Mouse (Mus musculus) adrenal gland, postnatal 10 days (tissue): ENCODE measurements around the gene Pdss1. TPM values are rescaled to one million over a fixed set of nuclear protein-coding genes. Genes with fewer than 3 reads are reported as not detected.
"Not testable (repeated sequence)": the region's sequence is repeated elsewhere in the genome, so short reads cannot be mapped to it uniquely, and the experiment has no call there.

Experiments used
- DNase-seq: peaks from one replicate; pipeline ENCODE4 v3.0.0; 2021; ENCODE audit warnings: mixed read lengths
- long read RNA-seq, 2 experiments: library from polyadenylated mRNA; stranded (forward); transcript quantifications; one replicate each; pipeline ENCODE4 v2.0.0; 2021
- total RNA-seq, 2 experiments: library from RNA; stranded (reverse); gene quantifications; 2 replicates each; pipeline ENCODE4 v1.2.3; 2021

Pdss1 gene
- total RNA-seq: 10 to 100 TPM; 17.8 to 22.0 TPM
- long read RNA-seq, experiment 1, transcript Pdss1-201 (11 exons, 1,642 nt): major isoform, 23 of 29 reads
- long read RNA-seq, experiment 1, partial matches to known transcripts: 1 of 29 reads
- long read RNA-seq, experiment 1, other reads (novel, unspliced or antisense): 3 of 29 reads
- long read RNA-seq, experiment 2, transcript Pdss1-201 (11 exons, 1,642 nt): major isoform, 10 of 13 reads
- long read RNA-seq, experiment 2, partial matches to known transcripts: 1 of 13 reads
- long read RNA-seq, experiment 2, other reads (novel, unspliced or antisense): 2 of 13 reads

DNA sequence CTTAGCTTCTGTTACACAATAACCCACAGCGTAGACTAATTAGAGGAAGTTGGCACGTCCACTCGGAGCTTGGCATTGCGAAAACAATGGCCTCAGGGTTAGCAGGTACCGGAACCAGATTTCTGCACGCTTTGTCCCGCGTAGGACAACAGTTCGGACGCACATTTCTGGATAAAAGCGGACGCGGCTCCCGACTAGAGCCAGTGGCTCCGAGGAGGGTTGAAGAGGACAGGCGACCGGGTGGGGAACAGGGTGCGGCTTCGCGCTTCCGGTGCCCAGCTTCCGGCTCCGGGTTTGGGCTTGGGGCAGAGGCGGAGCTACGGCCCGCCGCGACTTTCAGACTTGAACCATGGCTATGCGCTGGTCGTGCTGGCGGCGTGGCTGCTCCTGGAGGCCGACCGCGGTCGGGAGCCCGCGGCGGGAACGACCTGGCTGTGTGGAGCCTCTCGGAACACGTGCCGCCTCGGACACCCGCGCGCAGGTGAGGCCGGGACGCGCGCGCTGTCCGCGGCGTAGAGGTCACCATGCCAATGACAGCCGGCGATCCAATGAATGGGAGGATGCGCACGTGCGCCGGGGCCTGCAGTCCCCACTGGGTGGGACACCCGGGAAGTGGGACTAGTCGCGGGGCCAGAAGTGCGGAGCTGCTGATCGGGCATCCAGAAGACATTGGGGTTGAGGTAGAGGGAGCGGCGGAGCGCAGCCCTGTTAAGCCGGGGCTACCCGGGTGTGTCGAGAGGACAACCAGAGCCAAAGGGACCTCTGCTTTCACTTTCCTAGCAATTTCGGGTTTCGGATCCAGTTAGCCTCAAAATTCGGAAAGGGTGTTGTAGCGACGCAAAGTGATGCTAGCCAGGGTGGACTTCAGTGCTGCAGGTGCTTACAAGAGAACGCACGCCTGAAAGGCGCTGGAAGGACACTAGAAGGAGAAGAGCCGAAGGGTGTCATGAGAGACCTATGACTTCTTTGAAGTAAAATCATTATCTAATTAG is at the start of gene Pdss1:
Gene Pdss1, plus strand, starts transcription at position 241 of the 992 bp plus-strand sequence.
- DNase-seq: peak; percentile 94

DNA sequence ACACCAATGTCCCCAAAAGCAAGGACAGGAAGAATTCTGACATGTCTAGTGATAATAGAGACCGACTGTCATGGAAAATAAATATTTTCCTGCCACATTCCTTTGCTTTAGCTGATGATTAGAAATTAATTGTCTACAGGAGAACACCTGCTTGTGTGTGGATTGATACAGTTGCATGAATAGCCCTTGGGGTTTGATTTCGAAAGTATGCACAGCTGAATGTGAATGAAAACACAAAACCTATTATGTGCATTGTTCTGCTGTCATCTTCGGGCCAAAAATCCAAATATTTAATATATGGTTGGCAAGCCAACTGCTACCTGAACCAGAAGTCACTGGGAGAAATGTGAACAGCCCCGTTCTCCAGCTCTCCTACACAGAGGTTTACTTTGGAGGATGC is 43.4 kb upstream of the Pdss1 start:
- DNase-seq: no peak

DNA sequence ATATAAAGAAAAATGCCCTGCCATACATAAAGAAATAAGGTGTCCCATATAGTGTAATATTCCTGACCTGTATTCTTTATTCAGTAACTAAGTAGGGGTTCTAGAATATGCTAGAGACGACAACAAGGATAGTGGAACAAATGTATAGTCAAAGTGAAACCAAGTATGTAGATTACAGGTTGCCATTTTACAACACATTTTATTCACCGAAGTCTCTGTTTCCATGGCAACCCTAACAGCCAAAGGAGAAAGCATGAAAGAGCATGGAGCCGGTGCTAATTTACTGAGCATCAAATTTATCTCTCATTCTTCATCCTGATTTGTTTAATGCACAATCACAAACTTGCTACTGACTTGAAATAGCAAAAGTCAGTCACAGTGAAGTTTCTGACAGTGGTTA is 37.8 kb upstream of the Pdss1 start:
- no peak for DNase-seq

DNA sequence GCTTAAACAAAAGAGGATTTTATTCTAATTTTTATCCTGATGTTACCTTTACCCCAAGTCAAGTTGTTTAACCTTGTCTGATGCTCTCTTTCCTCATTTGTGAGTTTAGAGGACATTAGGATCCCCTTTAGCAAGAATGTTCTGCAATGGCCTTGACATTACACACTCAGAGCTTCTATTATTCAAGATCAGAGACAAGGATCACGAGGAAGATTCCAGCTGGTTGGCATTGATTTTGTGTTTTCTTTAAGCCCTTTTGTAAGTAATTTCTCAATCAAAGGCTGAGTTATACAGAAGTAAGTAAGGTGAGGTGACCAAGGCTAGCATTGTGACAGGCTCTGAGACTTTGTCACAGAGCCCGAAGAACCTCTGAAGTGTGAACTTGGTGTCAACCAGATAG is 33.1 kb upstream of the Pdss1 start:
- no peak for DNase-seq

DNA sequence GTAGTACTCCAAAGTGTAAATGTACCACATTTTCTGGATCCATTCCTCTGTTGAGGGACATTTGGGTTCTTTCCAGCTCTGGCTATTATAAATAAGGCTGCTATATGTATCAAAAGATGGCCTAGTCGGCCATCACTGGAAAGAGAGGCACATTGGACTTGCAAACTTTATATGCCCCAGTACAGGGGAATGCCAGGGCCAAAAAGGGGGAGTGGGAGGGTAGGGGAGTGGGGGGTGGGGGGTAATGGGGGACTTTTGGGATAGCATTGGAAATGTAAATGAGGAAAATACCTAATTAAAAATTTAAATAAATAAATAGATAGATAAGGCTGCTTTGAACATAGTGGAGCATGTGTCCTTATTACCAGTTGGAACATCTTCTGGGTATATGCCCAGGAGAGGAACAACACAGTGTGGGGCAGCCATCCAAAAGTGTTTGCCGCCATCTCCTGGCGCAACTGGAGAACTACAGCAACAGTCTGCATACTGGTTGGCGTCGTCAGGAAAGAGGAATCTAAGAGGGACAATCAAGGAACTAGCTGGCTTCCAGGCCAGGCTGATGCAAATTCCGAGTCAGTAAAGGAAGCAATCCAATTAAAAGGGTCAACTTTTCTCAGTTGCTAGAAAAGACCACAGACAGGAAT is 30.8 kb upstream of the Pdss1 start:
- DNase-seq: peak; percentile 81

DNA sequence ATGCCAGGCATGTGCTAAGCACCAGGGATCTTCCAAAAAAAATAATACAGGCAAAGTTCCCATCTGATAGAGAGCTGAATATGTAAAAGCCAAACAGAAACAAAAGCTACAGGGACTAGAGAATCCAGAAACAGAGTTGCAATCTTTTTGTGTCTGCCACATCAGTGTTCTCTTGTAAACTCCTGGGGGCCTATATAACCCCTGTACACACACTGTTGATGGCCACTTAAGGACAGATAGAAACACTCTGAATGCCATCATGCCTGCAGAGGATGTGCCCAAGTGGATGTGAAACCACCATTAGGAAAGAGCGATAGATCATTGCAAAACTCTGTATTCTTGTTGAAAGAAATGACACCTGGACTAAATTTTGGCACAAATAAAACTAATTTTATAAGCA is 29.5 kb upstream of the Pdss1 start:
- no peak for DNase-seq

DNA sequence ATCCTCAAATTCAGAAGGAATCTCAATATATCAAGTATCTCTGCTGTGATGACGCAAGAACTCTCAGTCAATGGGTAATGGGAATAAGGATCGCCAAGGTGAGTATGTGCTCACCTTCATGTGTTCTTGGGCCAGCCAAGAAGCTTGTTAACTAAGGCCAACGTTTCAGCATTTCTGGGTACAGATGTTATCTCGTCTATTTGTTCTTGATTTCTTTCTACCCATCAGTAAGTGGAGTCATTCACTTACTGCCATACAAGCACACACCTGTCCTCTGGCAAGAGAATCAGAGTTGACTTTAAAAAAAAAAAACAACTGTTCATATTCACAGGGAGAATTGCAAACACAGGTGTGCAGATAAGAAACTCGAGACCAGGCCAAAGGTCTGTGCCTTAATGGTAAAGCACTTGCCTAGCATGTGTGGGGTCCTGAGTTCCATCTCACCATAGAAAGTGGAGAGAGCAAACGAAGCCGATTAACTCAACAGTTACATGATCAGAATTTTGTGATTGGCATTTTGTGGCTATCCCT is 28.4 kb upstream of the Pdss1 start:
- no peak for DNase-seq

DNA sequence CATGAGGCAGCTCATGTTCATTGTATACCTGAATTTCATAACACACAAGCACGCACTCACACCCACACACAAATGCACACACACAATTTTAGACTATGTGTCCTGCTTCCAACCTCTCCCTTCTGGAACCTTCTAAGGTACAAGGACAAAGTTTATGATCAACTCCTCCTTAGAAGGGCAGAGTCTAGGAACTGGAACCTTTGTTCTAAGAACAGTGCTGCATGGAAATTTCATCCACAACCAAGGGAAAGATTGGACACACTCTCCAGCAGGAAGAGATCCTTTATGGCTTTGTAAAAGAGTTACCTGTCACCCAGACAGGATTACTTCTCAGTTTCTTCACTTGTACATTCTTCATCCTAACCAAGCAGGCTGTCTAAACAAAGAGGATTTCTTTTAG is 22.2 kb upstream of the Pdss1 start:
- DNase-seq: no peak

DNA sequence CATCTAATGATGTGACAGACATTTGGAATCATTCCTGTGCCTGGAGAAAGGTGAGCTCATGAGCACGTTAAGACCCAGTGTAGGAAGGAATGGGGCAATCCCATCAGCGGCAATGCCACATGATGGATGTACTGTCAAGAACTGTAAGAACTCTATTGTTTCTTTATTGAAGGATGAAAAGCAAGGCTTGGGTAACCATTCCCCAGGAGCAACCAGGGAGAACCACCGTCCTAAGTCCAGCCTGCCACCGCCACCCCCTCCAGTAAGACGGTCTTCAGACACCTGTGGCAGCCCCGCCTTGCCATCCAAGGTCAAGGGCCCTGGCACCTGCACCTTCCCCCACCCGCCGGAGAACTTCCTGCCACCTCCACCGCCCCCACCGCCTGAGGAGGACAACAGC is 20.7 kb upstream of the Pdss1 start:
- DNase-seq: no peak

DNA sequence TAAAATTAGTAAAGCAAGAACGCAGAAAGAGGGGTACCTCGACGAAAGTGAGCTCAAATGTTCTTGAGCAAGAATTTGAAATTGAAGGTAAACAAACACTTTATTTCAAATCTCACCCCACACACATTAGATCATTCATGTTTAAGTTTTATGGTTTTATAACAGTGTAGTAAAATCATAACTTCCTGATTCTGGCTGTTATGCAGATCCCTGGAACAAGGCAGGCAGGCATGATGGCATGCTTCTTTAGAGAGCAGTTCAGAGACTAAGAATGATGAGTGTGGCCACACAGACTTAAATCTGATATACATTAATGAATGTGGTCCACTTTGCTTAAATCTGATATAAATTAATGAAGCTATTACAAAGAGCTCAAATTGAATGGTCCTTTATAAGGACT is 18.7 kb upstream of the Pdss1 start:
- no peak for DNase-seq

DNA sequence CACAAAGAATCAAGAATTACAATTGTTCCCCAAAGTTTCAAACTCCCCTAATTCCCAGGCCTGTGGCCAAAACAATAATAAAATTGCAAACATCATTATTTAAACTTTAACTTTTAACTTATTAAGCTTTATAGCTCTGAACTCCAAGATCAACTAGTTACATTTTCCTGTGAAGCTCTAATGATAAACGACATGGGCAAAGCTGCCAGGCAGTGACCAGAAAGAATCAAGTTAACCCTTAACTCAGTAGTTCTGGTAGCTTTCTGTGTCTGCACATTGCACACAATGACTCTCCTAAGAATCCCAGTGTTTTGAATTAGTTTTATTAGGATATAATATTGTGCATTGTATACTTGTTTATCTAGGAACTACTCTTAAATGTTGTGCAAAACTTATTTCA is 16.5 kb upstream of the Pdss1 start:
- DNase-seq: no peak

DNA sequence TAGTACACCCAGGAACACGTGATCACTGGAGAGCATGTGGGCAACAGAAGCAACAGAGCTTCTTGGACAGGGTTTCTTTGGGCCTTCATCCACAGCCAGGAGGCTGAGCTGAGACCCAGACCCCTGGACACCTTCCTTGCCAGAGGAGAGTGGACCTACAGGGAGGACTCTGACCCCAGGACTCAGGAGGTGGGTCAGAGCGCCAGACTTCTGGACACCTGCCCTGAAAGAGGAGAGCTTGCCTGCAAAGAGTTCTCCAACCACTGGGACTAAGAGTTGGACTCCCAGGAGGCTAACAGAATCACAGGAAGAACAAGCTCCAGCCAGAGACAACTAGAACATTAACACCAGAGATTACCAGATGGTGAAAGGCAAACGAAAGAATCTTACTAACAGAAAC is 14.6 kb upstream of the Pdss1 start:
- DNase-seq: not testable (repeated sequence)

DNA sequence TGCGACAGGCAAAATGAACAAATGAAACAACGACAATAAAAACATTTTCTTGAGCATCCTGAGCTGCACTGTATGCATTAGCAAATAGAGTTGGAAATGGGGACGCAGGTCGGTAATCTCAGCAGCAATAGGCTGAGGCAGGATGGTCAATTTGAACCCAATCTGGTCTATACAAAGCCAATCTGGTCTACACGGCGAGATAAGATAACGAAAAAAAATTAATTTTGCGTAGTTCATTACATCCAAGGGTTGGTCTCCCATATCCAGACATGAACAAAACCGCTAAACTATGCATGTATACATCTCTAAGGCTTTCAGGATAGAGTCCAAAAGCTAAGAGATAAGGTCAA is 415 bp upstream of the Pdss1 start:
- DNase-seq: peak; percentile 4

DNA sequence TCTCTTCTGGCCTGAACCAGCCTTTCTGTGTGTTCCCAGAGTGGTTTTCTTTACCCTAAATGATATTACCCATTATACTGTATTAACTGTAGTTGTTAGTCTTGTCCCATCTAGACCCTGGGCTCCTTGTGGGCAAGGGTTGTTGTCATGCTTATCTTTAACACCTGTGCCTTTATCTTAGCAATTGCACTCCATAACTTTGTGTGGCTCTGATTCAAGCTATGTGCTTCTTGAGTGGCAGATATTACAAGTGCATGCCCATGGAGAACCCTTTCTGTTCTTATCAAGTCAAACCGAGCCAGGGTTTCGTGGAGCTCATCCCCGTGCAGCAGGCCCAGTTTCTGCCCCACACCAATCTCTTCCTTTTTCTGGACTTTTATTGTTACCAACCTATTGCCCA is 8.6 kb downstream of the Pdss1 start:
- DNase-seq: no peak

DNA sequence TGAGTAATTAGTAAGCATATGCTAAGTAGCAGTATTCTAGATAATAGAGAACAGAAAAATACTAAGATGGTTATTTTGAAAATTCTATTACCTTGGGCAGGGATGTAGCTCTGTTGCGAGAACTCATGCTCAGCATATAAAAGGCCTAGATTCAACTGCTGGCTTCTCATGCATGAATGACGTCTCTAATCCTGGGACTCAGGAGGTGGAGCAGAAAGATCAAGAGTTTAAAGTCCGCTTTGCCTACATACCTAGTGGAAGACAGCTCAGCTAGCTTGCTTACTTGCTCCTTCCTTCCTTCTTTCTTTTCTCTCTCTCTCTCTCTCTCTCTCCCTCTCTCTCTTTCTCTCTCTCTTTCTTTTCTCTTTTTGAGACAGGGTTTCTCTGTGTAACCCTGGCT is 19.1 kb downstream of the Pdss1 start:
- DNase-seq: no peak

DNA sequence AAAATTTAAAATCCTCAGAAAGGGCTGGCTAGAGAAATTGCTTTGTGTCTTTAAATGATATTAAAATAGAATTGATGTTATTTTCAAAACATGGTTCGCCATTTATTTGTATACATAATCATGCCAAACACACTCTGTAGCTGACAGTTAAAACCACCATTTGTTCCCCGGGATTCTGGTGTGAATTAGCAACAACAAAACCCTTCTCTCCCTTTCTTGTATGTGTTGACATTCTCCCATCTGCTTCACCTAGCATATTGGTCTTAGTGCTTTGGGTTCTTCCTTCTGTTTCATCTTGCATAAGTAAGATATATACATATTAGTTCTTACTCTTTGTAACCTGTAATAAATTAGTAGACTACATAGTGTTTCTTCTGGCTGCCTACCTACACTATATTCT is 23.3 kb downstream of the Pdss1 start:
- no peak for DNase-seq

DNA sequence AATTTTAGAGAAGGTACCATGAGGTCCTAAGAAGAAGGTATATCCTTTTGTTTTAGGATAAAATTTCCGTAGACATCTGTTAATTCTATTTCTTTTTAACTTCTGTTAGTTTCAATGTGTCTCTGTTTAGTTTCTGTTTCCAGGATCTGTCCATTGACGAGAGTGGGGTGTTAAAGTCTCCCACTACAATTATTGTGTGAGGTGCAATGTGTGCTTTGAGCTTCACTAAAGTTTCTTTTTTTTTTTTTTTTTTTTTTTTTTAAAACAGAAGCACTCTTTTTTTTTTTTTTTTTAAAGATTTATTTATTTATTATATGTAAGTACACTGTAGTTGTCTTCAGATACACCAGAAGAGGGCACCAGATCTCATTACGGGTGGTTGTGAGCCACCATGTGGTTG is 30.6 kb downstream of the Pdss1 start:
- not testable (repeated sequence) for DNase-seq

DNA sequence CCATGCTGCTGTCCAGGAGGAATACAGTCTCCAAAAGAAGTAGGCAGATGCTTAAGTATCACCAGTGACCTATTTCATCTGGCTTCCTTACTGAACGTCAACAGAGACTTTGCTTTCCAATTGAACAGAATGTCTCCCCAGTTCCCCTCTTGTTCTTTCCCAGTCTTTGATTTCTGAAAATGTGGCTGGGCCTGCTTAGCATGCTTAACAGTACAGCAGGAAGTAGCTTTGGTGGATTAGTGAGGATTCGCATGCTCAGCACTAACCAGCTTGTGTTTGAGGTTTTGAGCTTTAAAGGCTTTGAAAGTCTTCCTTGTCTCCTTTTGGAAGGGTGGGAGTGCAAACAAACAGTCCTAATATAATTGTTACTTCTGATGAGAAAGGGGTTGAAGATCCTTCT is 32.9 kb downstream of the Pdss1 start:
- DNase-seq: no peak

DNA sequence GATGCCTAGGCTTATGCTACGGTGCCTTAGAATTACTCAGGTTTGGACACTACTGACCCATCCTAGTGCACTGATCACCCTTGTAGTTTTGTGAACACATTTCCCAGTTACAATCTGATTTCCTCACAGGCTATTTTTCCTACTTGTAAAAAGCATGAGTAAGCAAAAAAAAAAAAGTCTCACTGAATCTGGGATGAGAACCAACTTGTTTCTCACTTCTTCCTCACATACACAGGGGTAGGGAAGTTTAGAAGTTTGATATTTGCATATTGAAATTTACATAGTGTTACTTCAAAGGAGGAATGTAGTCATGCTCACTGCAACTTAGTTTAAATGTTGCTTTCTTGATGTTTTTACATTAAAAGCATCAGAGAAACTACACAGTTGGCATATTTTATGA is 38.2 kb downstream of the Pdss1 start:
- no peak for DNase-seq

DNA sequence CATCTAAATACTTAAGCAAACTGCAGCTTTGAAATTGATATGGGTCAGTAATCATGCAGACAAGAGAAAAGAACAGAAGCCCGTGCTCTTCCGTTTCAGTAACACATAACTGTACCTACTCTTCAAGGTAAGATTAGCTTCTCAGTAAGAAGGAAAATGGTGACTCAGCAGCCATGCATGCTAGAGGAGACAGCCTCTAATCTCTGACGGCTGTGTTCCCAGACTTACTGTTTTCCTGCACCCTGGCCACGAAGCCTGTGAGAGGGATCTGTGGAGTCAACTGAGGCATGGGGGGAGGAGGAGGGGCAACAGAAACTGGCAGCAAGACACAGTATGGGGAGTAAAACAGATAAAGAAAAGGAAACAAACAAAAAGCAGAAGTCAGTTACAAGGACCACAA is 54.6 kb downstream of the Pdss1 start:
- no peak for DNase-seq

DNA sequence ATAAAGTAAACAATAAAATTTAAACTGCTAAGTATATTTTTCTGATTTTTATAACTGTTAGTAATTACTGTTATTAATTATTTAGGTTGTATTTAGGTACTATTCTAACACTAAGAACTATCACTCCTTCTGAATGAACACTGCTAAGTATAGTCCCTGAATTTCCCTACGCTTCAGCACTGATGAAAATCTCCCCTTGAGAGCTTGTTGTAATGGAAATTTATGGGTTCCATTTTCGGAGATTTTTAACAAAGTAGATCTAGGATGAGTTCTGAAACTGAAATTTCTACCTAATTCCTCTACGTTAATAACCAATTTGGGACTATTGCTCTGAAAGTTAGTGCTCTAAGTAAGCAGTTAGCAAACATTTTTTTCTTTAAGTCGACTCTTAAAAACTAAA is 59.0 kb downstream of the Pdss1 start:
- DNase-seq: no peak

DNA sequence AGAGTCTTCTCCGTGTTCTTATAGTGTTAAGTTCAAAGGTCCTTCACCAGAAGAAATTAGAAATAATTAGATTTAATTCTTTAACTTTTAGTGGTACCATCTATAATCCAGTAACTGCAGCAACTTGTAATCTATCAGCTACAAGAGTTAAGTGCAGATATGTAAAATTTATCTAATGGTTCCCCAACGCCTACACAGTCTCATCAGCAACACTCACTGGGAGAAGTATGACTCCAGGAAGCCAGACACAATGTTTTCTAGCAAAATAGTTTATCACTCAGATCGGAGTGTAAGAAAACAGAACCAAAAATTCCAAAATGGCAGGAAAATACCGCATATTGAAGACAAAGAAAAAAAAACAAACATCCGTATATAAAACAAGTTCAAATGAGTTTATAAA is 60.6 kb downstream of the Pdss1 start:
- no peak for DNase-seq

DNA sequence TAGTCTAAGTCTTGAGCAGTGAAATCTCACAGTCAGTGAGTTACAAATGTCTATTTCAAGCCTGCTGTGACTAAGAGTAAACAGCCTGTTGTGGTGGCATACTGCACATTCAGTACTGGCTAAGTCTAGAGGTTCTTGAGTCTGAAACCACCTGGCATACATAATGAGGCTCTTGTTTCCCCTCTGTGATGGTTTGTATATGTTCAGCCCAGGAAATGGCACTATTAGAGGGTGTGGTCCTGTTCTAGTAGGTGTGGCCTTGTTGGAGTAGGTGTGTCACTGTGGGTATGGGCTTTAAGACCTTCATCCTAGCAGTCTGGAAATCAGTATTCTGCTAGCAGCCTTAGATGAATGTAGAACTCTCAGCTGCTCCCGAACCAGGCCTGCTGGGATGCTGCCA is 62.1 kb downstream of the Pdss1 start:
- no peak for DNase-seq
